Comparison of ENCODE assay signal across 8 mouse cellular contexts in the genomic region with DNA sequence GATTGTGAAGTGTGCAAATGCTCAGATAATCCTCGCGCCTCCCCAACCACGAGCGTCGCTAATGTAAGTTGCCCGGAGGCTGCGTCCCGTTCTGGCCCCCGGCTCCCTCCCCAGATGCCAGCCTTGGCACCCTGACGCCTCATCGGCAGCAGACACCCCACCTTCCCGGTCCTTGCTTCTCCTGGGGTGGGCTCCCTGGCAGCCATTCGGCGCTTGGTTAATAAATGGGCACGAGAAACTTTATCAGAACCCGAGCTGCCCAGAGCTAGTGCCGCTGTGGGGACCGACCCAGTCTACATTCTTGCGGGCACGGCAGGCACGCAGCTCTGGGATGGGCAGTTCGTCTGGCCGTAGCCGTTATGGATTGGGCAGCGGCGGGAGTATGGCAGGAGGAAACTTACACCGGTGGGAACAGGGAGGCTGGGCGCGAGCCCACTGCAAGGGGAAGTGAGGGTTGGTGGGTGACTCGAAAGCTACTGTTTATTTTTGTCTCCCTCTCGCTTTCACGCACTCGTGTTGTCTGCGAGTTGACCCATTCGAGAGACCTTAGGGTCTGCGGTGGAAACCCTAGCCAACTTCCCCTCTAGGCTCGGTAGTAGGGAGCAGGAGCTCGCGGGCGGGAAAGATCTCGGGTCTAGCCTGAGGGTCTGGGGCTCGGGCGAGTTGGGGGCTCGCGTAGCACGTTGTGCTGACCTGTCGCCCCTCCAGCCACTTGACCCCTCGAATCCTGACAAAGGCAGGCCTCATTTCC. TPM values are rescaled to one million over a fixed set of nuclear protein-coding genes. Genes with fewer than 3 reads are reported as not detected.
DNase-seq lines count a peak whose midpoint lies in the region; ATAC-seq and TF ChIP-seq lines count a peak whose summit lies in the region.

No protein-coding gene starts in this region.

- H3K9ac ChIP-seq in ES-Bruce4 (ENCODE audit: low read depth, poor library complexity, severe bottlenecking), result peak overlapping the region; percentile 86
- peak overlapping the region; percentile 95 for H3K9ac ChIP-seq in heart, embryonic 15.5 days

- TF ChIP-seq CTCF in ES-Bruce4 (IDR thresholded peaks at IDR 0.05; ENCODE audit: low read depth, low read length), result no peak

- TF ChIP-seq POLR2A in ES-Bruce4 (IDR thresholded peaks at IDR 0.05; ENCODE audit: insufficient read depth, low read length), result no peak

- peak overlapping the region; percentile 19 for H3K27ac ChIP-seq in ES-Bruce4 (ENCODE audit: insufficient read depth, low read length)
- peak overlapping the region; percentile 100 for H3K27ac ChIP-seq in heart, embryonic 15.5 days

- DNase-seq in adrenal gland, postnatal 25 days, result peak; percentile 65
- peak; percentile 68 for DNase-seq in kidney, postnatal 14 days
- peak; percentile 63 for DNase-seq in lung, postnatal 14 days
- peak; percentile 48 for DNase-seq in ovary, postnatal 14 days (ENCODE audit: low spot score)
- DNase-seq in urinary bladder, adult 2 months (ENCODE audit: low spot score), result peak; percentile 78

- peak overlapping the region; percentile 95 for H3K4me3 ChIP-seq in ES-Bruce4 (ENCODE audit: low read depth, low read length)
- H3K4me3 ChIP-seq in heart, embryonic 15.5 days, result peak overlapping the region; percentile 86

- no peaks in the 10 kb centered on the region for H3K9me3 ChIP-seq in ES-Bruce4 (replicated peaks; ENCODE audit: control insufficient read depth, insufficient read depth, low read length, poor library complexity, severe bottlenecking)
- no peaks in the 10 kb centered on the region for H3K9me3 ChIP-seq in heart, embryonic 15.5 days (replicated peaks)

- ATAC-seq in erythroblast, adult 5-6 weeks (replicated peaks; ENCODE audit: low FRiP score, poor library complexity, severe bottlenecking), result peak; percentile 29
- no peak for ATAC-seq in heart, embryonic 15.5 days (replicated peaks; ENCODE audit: insufficient number of reproducible peaks, insufficient read depth, low FRiP score, low read depth)

- no peaks in the 10 kb centered on the region for H3K36me3 ChIP-seq in ES-Bruce4 (ENCODE audit: control insufficient read depth, insufficient read depth, low read length, poor library complexity, severe bottlenecking)
- H3K36me3 ChIP-seq in heart, embryonic 15.5 days, result no peaks in the 10 kb centered on the region

- H3K4me1 ChIP-seq in ES-Bruce4 (ENCODE audit: control insufficient read depth, insufficient read depth, low read length), result peaks cover 8% of the 10 kb centered on the region
- H3K4me1 ChIP-seq in heart, embryonic 15.5 days (replicated peaks), result peaks cover 47% of the 10 kb centered on the region

- H3K27me3 ChIP-seq in ES-Bruce4 (ENCODE audit: control insufficient read depth, insufficient read depth, low read length, poor library complexity, severe bottlenecking), result no peaks in the 10 kb centered on the region
- H3K27me3 ChIP-seq in heart, embryonic 15.5 days, result no peaks in the 10 kb centered on the region

- peak overlapping the region; percentile 67 for H3K4me2 ChIP-seq in heart, embryonic 15.5 days

- TF ChIP-seq EP300 in ES-Bruce4 (IDR thresholded peaks at IDR 0.05; ENCODE audit: insufficient read depth, low read depth, low read length), result no peak

- under 1% methylated on average over 48 of the region's 48 CpGs for WGBS in heart, embryonic 15.5 days

RNA-seq across cellular contexts. Expression of a gene that starts 1.5 kb away (rescaled TPM):
- polyA plus RNA-seq in ES-Bruce4 (2011; ENCODE audit: insufficient read depth, insufficient read length, low read depth, missing spikeins), result 779 and 784 TPM in 2 replicates
- 271 and 320 TPM in 2 replicates for total RNA-seq in adrenal gland, postnatal 25 days (2021)
- 71.1 and 137 TPM in 2 replicates for total RNA-seq in erythroblast, adult 5-6 weeks (2015; ENCODE audit: low replicate concordance)
- 126 and 136 TPM in 2 replicates for total RNA-seq in erythroblast, adult 5-6 weeks (2017; ENCODE audit: low replicate concordance)
- polyA plus RNA-seq in heart, embryonic 15.5 days (2015; fragmentation: Nextera tagmentation; extraction: Ambion mirVana), result 128 and 176 TPM in 2 replicates
- polyA plus RNA-seq in urinary bladder, adult 2 months (2012; rRNA removed), result 171 and 244 TPM in 2 replicates
